Mouse (Mus musculus) cerebellum, adult 11 months (tissue): ENCODE data around the gene Npr2.
"Not testable (repeated sequence)": the region's sequence is repeated elsewhere in the genome, so short reads cannot be mapped to it uniquely, and the experiment has no call there.

Experiments used
- DNase-seq: peaks from one replicate; pipeline ENCODE4 v3.0.0; 2022

Gene Npr2

DNA sequence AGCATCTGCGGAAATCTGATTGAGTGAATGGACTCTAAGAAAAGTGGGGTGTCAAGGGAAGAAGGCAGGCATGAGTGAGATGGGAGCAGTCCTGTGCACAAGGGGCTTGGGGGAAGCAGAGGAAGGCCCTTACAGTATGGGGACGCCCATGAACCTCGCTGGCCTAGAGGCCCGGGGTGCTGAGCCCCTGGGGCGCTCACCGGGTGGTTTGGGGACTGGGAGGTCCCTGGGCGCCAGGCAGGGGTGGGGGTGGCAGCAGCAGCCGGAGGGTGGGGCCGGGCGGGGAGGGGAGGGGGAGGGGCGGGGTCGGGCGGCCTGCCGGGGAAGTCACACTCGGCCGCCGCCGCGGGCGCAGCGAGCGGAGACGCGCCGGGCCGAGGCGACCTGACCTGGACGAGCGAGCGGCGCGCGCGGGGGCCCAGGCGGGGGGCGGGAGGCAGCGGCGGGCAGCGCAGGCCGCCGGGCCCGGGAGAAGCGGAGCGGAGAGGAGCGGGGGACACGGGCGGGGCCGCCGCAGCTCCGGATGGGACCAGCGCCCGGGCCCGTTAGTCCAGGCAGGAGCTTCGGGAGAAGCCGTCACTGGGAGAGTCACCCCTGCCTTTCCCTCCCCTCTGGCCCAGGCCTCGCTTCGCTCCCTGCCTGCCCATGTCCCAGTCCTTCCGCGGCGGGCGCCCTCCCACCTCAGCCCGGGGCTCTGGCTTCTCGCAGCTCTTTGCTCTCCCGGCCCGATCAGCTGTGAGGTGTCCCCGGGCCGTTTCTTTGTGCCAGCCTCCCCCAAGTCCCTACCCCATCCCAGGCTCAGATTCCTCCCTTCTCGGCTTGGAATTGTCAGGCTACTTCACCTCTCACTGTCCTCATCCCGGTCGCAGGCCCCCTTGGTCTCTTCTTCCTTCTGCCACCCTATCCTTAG lies at the start of gene Npr2:
TSS of gene Npr2 (plus strand) at position 890 of the 910 bp plus-strand sequence.
- DNase-seq, result peak; percentile 60

DNA sequence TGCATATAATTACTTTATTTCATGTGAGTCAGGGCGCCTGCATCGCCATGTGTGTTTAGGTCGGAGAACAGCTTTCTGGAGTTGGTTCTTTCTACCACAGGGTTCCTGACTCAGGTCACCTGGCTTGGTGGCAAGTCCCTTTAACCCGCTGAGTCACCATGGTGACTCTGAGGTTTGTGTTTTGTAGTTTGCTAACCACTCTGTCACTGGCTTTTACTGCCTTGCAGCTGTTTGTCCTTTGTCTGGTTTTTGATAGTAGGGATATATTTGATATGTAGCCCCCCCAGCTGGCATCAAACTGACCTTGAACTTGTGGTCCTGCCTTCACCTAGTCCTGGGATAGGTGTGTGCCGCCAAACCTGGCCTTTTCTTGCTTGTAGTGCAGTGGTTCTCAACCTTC lies 49.5 kb upstream of the Npr2 start:
- no peak for DNase-seq

DNA sequence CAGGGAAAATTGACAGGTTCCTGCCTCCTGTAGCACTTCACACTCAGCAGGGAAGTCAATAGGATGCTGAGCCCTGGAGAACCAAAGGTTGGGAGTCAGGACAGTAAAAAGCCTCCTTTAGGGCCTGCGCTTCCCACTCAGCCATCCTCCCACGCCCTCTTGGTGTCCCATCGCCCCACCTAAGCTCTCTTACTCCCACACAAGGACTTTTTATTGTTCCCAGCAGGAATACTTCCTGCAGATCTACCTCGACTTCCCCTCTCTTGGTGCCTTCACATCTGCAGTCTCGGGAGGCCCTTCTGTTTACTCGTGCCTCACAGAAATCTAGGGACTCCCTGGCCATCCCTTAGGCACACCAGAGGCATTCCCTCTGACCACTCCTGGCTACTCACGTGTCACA lies 48.3 kb upstream of the Npr2 start:
- no peak for DNase-seq

- DNase-seq, result no peak
Observed at GRCm38 (mm10) chr4:43584444-43585416, 47.0 kb upstream of the Npr2 start, which contains the start of gene Msmp. Msmp (minus strand) TSS chr4:43584494.

DNA sequence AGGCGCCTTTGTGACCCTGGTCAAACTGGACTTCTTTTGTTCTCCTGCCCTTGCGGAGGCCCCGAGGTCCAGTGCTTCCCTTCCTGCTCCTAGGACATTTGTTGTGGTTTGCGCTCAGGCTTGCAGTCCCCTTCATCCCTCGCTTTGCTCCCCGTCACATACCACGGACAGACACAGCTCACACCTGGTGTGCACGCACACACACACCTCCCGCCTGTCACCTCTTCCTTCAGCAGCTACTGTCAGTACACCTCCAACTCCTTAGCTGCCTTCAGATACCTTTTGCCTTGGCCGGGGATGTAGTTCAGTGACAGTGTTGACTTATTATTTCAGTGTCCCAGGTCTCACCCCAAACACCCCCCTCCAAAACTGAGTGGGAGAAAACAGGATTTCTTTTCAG lies 46.1 kb upstream of the Npr2 start:
- DNase-seq, result no peak

GRCm38 (mm10) chr4:43586411-43586810 lies 45.3 kb upstream of the Npr2 start:
- DNase-seq, result no peak

- no peak for DNase-seq
Observed at GRCm38 (mm10) chr4:43587681-43588080, 44.1 kb upstream of the Npr2 start.

DNA sequence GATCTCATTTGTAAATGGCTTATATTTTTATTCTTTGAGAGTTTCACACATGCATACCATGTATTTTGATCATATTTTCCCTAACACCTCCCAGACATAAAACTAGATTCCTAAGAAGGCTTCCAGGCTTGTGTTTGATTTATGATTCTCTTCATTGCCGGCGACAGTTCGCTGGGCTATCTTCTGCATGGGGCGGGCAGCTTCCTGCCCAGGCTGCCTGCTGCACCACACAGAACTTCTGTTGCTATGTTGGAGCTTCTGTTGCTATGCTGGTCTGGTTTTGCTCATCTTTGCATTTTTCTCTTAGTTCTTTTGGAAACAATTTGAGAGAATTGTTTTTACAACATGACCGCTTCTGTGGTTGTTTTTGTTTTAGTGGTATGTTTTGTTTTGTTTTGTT lies 40.2 kb upstream of the Npr2 start:
- no peak for DNase-seq

DNA sequence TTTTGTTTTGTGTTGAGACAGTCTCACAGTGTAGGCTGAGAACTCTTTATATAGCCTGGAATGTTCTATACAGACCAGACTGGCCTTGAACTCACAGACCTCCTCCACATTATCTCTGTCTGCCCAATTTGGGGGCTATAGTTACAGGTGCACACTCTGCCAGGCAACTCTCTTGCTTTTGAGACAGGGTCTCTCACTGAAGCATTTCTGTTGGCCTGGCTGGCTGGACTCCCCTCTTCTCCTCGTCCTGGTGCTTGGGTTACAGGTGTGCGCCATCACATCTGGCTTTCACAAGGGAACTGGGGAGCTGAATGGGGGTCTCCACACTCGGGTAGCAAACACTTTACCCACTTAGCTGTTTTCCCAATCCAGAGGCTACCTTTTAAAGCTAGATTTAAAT lies 39.8 kb upstream of the Npr2 start:
- DNase-seq, result no peak

- DNase-seq, result no peak
Observed at GRCm38 (mm10) chr4:43593453-43593852, 38.3 kb upstream of the Npr2 start.

DNA sequence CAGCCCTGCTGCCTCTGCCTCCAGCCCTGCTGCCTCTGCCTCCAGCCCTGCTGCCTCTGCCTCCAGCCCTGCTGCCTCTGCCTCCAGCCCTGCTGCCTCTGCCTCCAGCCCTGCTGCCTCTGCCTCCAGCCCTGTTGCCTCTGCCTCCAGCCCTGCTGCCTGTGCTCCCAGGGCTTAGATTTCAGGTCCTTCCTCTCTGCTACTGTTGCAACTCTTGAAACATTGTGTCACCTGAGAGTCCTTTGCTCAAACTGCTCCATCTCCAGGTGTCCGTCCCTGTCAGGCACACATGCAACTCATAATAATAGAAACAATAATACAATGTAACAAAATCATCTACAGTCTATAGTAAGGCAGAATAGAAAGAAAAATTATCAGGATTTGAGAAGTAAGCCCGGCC lies 35.1 kb upstream of the Npr2 start:
- DNase-seq, result not testable (repeated sequence)

GRCm38 (mm10) chr4:43598200-43598599 lies 33.5 kb upstream of the Npr2 start:
- no peak for DNase-seq

DNA sequence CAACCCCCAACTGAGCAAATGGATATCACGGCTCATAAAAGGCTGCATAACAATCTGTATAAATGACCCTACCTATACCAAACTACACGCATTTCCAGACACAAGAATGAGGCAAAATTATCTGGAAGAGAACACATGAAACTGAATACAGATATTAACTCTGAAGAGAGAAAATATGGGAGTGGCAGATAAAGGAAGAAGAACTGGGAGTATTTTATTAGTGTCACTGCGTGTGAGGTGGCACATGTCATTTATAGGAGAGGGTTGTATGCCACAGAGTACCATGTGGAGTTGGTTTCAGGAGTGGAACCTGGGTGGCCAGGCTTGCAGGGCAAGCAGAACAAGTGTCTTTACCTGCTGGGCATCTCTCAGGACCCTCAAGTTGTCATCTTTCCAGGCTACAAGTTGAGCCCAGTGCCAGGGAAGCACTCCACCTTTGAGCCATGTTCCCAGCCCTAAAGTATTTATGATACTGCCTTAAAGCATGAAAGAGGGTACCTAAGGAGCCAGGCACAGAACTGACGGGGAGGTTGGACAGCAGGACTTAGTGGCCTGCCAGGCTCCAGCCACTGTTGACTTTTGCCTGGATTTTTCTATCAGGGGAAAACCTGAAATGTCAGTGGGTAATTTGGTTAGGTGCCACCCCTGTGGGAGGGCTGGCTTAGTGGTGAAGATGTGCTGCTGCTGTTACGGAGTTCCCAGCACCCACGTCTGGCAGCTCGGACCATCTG lies 32.9 kb upstream of the Npr2 start:
- no peak for DNase-seq

GRCm38 (mm10) chr4:43600195-43600934 lies 31.4 kb upstream of the Npr2 start:
- no peak for DNase-seq

DNA sequence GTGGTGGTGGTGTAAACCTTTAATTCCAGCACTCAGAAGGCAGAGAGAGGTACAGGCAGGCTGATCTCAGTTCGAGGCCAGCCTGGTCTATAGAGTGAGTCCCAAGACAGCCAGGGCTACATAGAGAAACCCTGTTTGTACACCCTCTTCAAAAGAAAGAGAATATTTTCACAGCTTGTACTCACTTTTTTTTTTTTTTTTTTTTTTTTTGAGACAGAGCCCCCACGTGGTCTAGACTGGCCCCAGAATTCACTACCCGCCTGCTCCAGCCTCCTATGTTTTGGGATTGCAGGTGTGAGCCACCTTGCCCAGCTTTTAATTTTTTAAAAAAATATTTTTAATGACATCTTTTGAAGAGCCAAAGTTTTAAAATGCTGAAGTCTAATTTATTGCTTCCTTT lies 27.6 kb upstream of the Npr2 start:
- DNase-seq, result no peak

GRCm38 (mm10) chr4:43604751-43605685 lies 26.7 kb upstream of the Npr2 start:
- no peak for DNase-seq

- DNase-seq, result no peak
Observed at GRCm38 (mm10) chr4:43612534-43612933, 19.2 kb upstream of the Npr2 start.

DNA sequence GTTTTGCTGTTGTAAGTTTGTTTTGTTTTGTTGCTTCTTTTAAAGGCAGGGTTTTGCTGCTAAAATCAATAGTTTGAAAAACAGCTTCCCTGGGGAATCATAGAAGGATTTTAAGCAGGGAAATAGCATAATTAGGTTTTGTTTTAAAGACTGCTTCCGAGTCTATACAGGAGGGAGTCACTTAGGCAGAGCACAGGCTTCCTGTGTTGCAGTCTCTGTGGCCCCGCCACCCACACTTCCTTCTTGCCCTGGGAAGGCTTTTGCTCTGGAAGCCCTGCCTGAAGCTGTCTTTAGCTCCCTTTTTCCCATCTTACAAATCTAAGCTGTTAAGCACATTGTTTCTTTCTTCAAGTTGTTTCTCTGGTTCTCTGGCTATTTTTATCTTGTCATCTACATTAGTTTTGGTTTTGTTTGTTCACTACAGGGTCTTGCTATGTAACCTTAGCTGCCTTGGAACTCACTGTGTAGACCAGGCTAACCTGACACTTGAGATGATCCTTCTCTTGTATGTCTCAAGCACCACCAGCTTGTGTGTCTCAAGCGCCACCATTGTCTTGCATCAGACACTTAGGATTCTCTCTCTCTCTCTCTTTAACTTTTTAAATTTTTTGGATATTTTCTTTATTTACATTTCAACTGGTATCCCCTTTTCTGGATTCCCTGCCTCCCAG lies 18.5 kb upstream of the Npr2 start:
- no peak for DNase-seq

GRCm38 (mm10) chr4:43620146-43620778 lies 11.5 kb upstream of the Npr2 start:
- DNase-seq, result no peak
